Mouse (Mus musculus): Measurements from ENCODE around the gene Dusp15.

DNA sequence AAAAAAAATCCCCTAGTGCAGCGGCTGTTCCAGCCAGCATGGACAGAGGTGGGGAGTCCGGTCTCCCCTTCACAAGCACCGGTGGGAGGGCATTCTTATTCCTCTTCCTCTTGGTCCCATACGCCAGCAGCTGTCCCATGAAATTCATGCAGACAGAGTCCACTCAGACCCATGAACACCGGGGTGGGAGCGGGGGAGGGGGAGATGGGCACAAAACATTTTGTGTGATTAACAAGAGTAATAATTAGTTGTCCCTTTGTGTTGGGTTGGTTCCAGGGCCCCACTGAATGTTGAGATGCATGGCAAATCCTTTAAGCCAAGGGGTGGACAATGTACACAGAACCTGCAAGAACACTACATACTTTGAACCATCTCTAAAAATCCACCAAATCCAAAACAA lies 10.4 kb downstream of the Dusp15 start:
- TF ChIP-seq CTCF (IDR thresholded peaks at IDR 0.05; ENCODE audit: low read depth, low read length): no peak
- TF ChIP-seq POLR2A (IDR thresholded peaks at IDR 0.05; ENCODE audit: extremely low read depth, insufficient read depth, low read length): no peak
